Mouse (Mus musculus): ENCODE results near the gene Abcb8. TPM values are rescaled to one million over a fixed set of nuclear protein-coding genes. Genes with fewer than 3 reads are reported as not detected.

The Abcb8 gene
- total RNA-seq, 2 experiments from 2014 or later: 3.3 to 13.9 TPM

- ATAC-seq (ENCODE audit: poor library complexity, severe bottlenecking): no peak; the same call in 1 of the 2 replicates
Measured at GRCm38 (mm10) chr5:24452691-24453233, 59.3 kb downstream of the Abcb8 start.

DNA sequence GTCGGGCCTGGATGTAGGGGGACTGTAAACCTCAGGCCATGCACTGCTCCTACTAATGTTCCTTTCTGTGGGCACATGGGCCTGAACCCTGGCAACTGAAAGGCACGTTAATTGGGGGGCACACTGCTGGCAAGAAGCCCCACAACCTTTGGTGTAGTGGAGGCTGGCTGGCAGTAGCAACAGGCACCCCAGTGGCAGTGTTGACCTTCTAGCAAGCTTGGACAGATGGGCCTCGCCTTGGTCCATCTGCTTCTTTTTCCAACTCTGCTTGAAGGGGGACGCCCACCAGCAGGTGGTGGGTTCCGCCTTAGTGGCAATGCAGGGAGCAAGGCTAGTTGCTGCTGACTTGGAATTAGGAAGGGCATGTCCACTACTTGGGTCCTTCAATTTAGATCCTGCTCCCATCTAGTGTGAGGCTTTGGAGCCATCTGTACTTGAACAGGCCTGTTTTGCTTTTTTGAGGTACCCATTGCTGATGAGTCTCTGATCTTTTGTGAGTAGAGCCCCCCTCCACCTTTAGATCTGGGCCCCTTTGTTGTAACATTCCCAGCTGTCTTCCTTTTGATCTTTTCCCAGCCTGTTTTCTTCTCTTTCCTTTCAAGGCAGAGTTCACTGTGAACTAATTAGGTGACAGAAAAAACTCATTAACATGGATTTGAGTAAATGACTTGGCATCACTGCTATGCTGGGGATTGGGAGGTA, 60.0 kb downstream of the Abcb8 start:
- no peak for ATAC-seq (ENCODE audit: poor library complexity, severe bottlenecking)

GRCm38 (mm10) chr5:24453985-24454303, 60.5 kb downstream of the Abcb8 start:
- no peak for ATAC-seq (ENCODE audit: poor library complexity, severe bottlenecking)

GRCm38 (mm10) chr5:24455076-24455475, 61.6 kb downstream of the Abcb8 start:
- no peak for ATAC-seq (ENCODE audit: poor library complexity, severe bottlenecking)

- ATAC-seq (ENCODE audit: poor library complexity, severe bottlenecking): no peak
Measured at GRCm38 (mm10) chr5:24455613-24456012, 62.1 kb downstream of the Abcb8 start.

Other genes starting within 250 kb of the Abcb8 start
- 3.9 and 7.7 TPM in 2 replicates for gene Nupl2, start 228.7 kb upstream of the Abcb8 start, total RNA-seq (2015)
- gene Nupl2, start 228.7 kb upstream of the Abcb8 start, total RNA-seq (2017): 4.4 and 4.5 TPM in 2 replicates
- not detected in 2 replicates for gene Kcnh2, start 42.1 kb upstream of the Abcb8 start, total RNA-seq (2015)
- gene Kcnh2, start 42.1 kb upstream of the Abcb8 start, total RNA-seq (2017): not detected in 2 replicates
- gene Nos3, start 28.9 kb upstream of the Abcb8 start, total RNA-seq (2015): 0.05 and 0.25 TPM in 2 replicates
- gene Nos3, start 28.9 kb upstream of the Abcb8 start, total RNA-seq (2017): 0.16 and 0.29 TPM in 2 replicates
- gene Atg9b, start 1.5 kb upstream of the Abcb8 start, total RNA-seq (2015): 0.33 and 0.50 TPM in 2 replicates
- 2.2 and 2.7 TPM in 2 replicates for gene Atg9b, start 1.5 kb upstream of the Abcb8 start, total RNA-seq (2017)
- gene Asic3, start 19.7 kb downstream of the Abcb8 start, total RNA-seq (2015): not detected in 2 replicates
- not detected in 2 replicates for gene Asic3, start 19.7 kb downstream of the Abcb8 start, total RNA-seq (2017)
- gene Cdk5, start 29.9 kb downstream of the Abcb8 start, total RNA-seq (2015): 18.2 and 27.5 TPM in 2 replicates
- gene Cdk5, start 29.9 kb downstream of the Abcb8 start, total RNA-seq (2017): 16.9 and 18.2 TPM in 2 replicates
- gene Slc4a2, start 30.2 kb downstream of the Abcb8 start, total RNA-seq (2015): 17.2 and 19.9 TPM in 2 replicates
- gene Slc4a2, start 30.2 kb downstream of the Abcb8 start, total RNA-seq (2017): 34.2 and 40.0 TPM in 2 replicates
- gene Fastk, start 51.6 kb downstream of the Abcb8 start, total RNA-seq (2015): 33.4 and 42.2 TPM in 2 replicates
- 21.7 and 22.3 TPM in 2 replicates for gene Fastk, start 51.6 kb downstream of the Abcb8 start, total RNA-seq (2017)
- 11.3 and 13.4 TPM in 2 replicates for gene Tmub1, start 54.2 kb downstream of the Abcb8 start, total RNA-seq (2015)
- 11.7 and 20.9 TPM in 2 replicates for gene Tmub1, start 54.2 kb downstream of the Abcb8 start, total RNA-seq (2017)
- 12.1 and 14.2 TPM in 2 replicates for gene Agap3, start 58.5 kb downstream of the Abcb8 start, total RNA-seq (2015)
- gene Agap3, start 58.5 kb downstream of the Abcb8 start, total RNA-seq (2017): 19.7 and 23.9 TPM in 2 replicates
- gene Gbx1, start 133.5 kb downstream of the Abcb8 start, total RNA-seq (2015): not detected in 2 replicates
- not detected in 2 replicates for gene Gbx1, start 133.5 kb downstream of the Abcb8 start, total RNA-seq (2017)
- gene Asb10, start 147.3 kb downstream of the Abcb8 start, total RNA-seq (2015): not detected in 2 replicates
- not detected in 2 replicates for gene Asb10, start 147.3 kb downstream of the Abcb8 start, total RNA-seq (2017)
- not detected in 2 replicates for gene 4931409K22Rik, start 163.1 kb downstream of the Abcb8 start, total RNA-seq (2015)
- not detected in 2 replicates for gene 4931409K22Rik, start 163.1 kb downstream of the Abcb8 start, total RNA-seq (2017)
- gene Abcf2, start 183.8 kb downstream of the Abcb8 start, total RNA-seq (2015): 18.1 and 24.0 TPM in 2 replicates
- gene Abcf2, start 183.8 kb downstream of the Abcb8 start, total RNA-seq (2017): 53.7 and 54.5 TPM in 2 replicates
- 5.0 and 5.1 TPM in 2 replicates for gene Chpf2, start 193.1 kb downstream of the Abcb8 start, total RNA-seq (2015)
- gene Chpf2, start 193.1 kb downstream of the Abcb8 start, total RNA-seq (2017): 11.3 and 13.5 TPM in 2 replicates
- gene Smarcd3, start 230.7 kb downstream of the Abcb8 start, total RNA-seq (2015): not detected in 2 replicates
- gene Smarcd3, start 230.7 kb downstream of the Abcb8 start, total RNA-seq (2017): 0.07 TPM in 1 of 2 replicates, not detected in the other

Measured in megakaryocyte, adult 5-6 weeks (primary cell).